Mouse (Mus musculus) C2C12 (cell line): Measurements from ENCODE around the gene Rai14. TPM values are rescaled to one million over a fixed set of nuclear protein-coding genes. Genes with fewer than 3 reads are reported as not detected.

Experiments used
- H3K27me3 ChIP-seq: one replicate; pipeline ENCODE4 v1.6.1; 2011; ENCODE audit not compliant: control insufficient read depth, insufficient read depth, insufficient read length
- H3K36me3 ChIP-seq: one replicate; pipeline ENCODE4 v1.6.1; 2011; ENCODE audit not compliant: control insufficient read depth, insufficient read depth
- H3K4me3 ChIP-seq: one replicate; pipeline ENCODE4 v1.5.1; 2011; ENCODE audit warnings: mild to moderate bottlenecking, control low read depth; ENCODE audit not compliant: poor library complexity, insufficient read depth, severe bottlenecking
- H3K79me2 ChIP-seq: one replicate; pipeline ENCODE4 v1.6.1; 2011; ENCODE audit not compliant: control insufficient read depth, insufficient read depth
- H3K79me3 ChIP-seq: one replicate; pipeline ENCODE4 v1.6.1; 2011; ENCODE audit warnings: low read depth, control low read depth
- H3ac ChIP-seq: one replicate; pipeline ENCODE3; 2011; ENCODE audit warnings: low read depth; ENCODE audit not compliant: control insufficient read depth, insufficient read length
- CEBPB ChIP-seq: IDR thresholded peaks from one replicate; pipeline ENCODE4 v1.6.1; 2011; ENCODE audit warnings: low read depth, mild to moderate bottlenecking, control low read depth, moderate library complexity
- CTCF ChIP-seq: IDR thresholded peaks from one replicate; pipeline ENCODE4 v1.5.1; 2011; ENCODE audit not compliant: control insufficient read depth, insufficient read depth, insufficient read length
- FOSL1 ChIP-seq: IDR thresholded peaks from one replicate; pipeline ENCODE4 v1.8.0; 2011; ENCODE audit warnings: mild to moderate bottlenecking, low read length; ENCODE audit not compliant: poor library complexity, insufficient read depth, severe bottlenecking
- MAX ChIP-seq: IDR thresholded peaks from one replicate; pipeline ENCODE4 v1.6.1; 2011; ENCODE audit warnings: mild to moderate bottlenecking, control low read depth
- MYOD1 ChIP-seq: IDR thresholded peaks from one replicate; pipeline ENCODE4 v1.6.1; 2011; ENCODE audit warnings: low read depth; ENCODE audit not compliant: control insufficient read depth, insufficient read length
- MYOG ChIP-seq: IDR thresholded peaks from one replicate; pipeline ENCODE4 v1.6.1; 2011; ENCODE audit not compliant: control insufficient read depth, insufficient read length; ENCODE audit errors: extremely low read depth
- USF1 ChIP-seq: IDR thresholded peaks from one replicate; pipeline ENCODE4 v1.6.1; 2011; ENCODE audit warnings: low read depth, mild to moderate bottlenecking, control low read depth, moderate library complexity
- polyA plus RNA-seq: library from polyadenylated mRNA; unstranded; fragments of >200 nt; fragmentation: generic; extraction: Trizol; gene quantifications from one replicate; pipeline ENCODE4 v1.2.1, GENCODE M21; 2012; ENCODE audit warnings: missing spikeins

Gene Rai14
- polyA plus RNA-seq, 1 experiment, result 55.1 TPM

DNA sequence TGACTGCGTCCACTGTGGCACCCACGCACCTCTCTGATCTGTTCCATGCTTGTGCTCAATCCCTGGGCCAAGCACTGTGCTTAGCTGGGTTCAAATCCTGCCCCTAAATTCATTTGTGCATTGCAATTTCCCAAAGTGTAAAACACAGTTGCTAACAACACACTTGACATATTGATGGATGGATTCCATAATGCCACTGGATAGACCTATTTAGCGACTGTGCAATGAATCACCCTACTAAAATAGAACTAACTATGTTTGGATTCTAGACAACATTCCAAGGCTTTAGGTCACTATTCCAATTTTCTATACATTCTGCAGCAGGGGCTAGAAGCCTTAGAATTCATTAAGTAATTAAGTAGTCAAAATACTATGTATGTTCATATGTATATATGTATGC, 73.7 kb downstream of the Rai14 start:
- no peak overlapping the region for H3ac ChIP-seq
- peaks cover 74% of the 10 kb centered on the region for H3K79me3 ChIP-seq
- H3K27me3 ChIP-seq, result no peaks in the 10 kb centered on the region
- H3K36me3 ChIP-seq, result peaks cover 22% of the 10 kb centered on the region
- TF ChIP-seq USF1 (no peak), MYOD1 (no peak), CTCF (no peak), CEBPB (no peak), FOSL1 (no peak), MAX (no peak), MYOG (no peak)
- no peak overlapping the region for H3K4me3 ChIP-seq
- peaks cover 99% of the 10 kb centered on the region for H3K79me2 ChIP-seq

DNA sequence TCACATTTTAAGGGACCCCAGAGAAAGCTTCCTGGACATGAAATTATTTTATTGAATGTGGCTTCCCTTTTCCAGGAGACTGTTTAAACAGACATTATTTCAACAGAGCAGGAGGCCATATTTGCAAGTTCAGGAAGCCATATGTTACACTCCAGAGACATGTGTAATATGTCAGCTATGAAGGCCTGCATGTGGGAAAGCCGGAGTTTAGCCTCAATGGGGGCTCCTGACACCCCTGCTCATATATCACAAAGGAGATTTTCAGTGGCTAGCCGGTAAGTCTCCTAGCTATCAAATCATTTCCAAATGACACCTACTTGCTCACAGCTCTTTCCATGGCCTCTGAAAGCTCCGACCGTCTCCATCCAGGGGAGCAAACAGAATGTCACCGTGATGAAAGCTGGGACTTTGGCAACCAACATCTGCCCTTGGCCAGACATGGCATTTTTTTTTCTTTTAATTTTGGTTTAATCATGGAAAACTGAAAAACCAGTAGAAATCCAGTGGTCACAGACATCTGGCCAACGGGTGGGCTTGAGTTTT, 77.1 kb downstream of the Rai14 start:
- no peaks in the 10 kb centered on the region for H3K27me3 ChIP-seq
- H3K79me3 ChIP-seq, result peaks cover 54% of the 10 kb centered on the region
- H3K4me3 ChIP-seq, result no peak overlapping the region
- TF ChIP-seq CTCF (no peak), MYOG (no peak), USF1 (no peak), MYOD1 (no peak), FOSL1 (no peak), MAX (no peak), CEBPB (no peak)
- peaks cover 25% of the 10 kb centered on the region for H3K36me3 ChIP-seq
- peaks cover 92% of the 10 kb centered on the region for H3K79me2 ChIP-seq
- no peak overlapping the region for H3ac ChIP-seq

DNA sequence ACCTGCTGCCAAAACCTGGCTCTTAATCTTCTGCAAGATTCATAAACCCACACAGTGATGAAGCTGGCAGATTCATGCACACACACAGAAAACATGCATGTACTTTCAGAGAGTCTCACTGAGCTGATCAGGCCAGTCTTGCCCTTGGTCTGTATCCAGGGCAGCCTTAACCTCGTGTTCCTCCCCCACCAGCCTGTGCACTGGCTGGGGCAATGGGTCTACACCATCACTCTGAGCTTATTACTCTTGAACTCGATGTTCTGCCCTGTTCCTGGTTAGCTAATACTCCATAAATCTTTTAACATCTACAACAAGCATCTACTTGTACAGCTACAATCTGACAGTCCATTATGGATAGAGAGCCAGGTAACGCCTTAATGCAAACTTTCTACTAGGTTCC, 77.6 kb downstream of the Rai14 start:
- H3ac ChIP-seq, result no peak overlapping the region
- no peaks in the 10 kb centered on the region for H3K27me3 ChIP-seq
- peaks cover 87% of the 10 kb centered on the region for H3K79me2 ChIP-seq
- no peak for TF ChIP-seq MYOG
- TF ChIP-seq MYOD1, result no peak
- TF ChIP-seq CTCF, result no peak
- TF ChIP-seq CEBPB, result no peak
- no peak for TF ChIP-seq USF1
- H3K36me3 ChIP-seq, result peaks cover 30% of the 10 kb centered on the region
- H3K79me3 ChIP-seq, result peaks cover 49% of the 10 kb centered on the region
- no peak overlapping the region for H3K4me3 ChIP-seq

DNA sequence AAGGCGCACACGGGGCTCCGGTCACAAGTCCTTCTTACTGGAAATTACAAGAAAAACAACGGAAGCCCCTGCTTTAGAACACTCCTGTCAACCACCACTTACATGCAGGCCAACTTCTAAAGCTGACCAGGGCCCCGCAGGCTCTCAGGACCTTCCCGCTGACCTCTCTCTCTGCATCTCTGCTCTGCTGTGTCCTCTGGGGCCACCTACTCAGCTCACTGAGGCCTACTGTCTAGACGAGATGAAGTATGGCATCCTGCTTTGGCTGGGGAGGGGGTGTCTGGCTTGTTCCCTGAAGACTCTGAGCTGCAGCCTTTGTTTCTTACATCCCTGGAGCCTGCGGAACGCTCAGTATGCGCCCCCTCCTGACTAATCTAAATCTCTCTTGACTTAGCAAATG, 79.3 kb downstream of the Rai14 start:
- Histone ChIP-seq H3K79me2 (peaks cover 73% of the 10 kb centered on the region), H3ac (no peak overlapping the region), H3K36me3 (peaks cover 45% of the 10 kb centered on the region), H3K27me3 (no peaks in the 10 kb centered on the region), H3K4me3 (no peak overlapping the region), H3K79me3 (peaks cover 37% of the 10 kb centered on the region)
- TF ChIP-seq CEBPB (no peak), MAX (no peak), MYOD1 (no peak), CTCF (no peak)

DNA sequence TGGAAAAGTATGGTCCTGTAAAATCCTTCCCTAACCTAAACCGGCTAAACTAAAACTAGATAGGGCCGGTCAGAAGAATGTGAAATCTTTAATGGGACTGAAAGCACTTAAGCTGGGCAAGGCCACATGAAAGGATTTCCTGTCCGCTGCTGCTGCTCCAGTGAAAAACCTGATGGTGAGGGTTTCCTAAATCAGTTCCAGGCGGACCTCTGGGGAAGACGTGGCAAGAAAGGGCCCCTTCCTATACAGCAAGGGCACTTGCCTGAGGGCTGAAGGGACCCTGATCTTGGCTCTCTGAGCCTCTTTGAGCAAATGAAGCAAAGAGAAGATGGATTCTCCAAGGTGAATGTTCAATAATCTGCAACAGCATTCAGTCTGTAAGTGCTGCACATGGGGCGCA, 80.2 kb downstream of the Rai14 start:
- Histone ChIP-seq H3K79me2 (peaks cover 71% of the 10 kb centered on the region), H3K36me3 (peaks cover 53% of the 10 kb centered on the region), H3K79me3 (peaks cover 30% of the 10 kb centered on the region), H3K27me3 (no peaks in the 10 kb centered on the region), H3ac (no peak overlapping the region), H3K4me3 (no peak overlapping the region)
- TF ChIP-seq USF1, result no peak
- TF ChIP-seq CEBPB, result no peak
- no peak for TF ChIP-seq MYOD1
- TF ChIP-seq CTCF, result no peak
- no peak for TF ChIP-seq MAX
- no peak for TF ChIP-seq MYOG
- TF ChIP-seq FOSL1, result no peak

DNA sequence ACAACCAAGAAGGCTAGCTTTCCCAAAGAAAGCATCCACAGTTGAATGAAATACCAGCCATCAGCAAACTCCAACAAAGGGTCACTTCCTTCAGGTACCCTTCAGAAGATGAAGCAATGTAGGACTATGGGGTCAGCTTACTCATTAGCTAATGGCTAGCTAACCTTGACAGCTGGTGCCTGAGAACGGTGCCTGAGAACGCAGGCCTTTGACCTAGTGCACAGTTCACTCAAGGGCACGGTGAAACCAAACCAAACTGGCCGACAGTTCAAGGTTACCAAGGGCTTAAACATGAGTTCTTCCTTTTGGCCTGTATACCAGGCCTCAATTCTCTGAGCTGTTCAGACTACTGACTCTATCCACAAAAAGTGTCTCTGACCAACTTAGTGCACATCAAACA, 81.0 kb downstream of the Rai14 start:
- Histone ChIP-seq H3K79me2 (peaks cover 63% of the 10 kb centered on the region), H3K27me3 (no peaks in the 10 kb centered on the region), H3K79me3 (peaks cover 24% of the 10 kb centered on the region), H3ac (no peak overlapping the region), H3K4me3 (no peak overlapping the region), H3K36me3 (peaks cover 55% of the 10 kb centered on the region)
- TF ChIP-seq MYOG, result no peak
- TF ChIP-seq CTCF, result no peak
- no peak for TF ChIP-seq CEBPB
- no peak for TF ChIP-seq USF1
- no peak for TF ChIP-seq MAX
- no peak for TF ChIP-seq MYOD1
- TF ChIP-seq FOSL1, result no peak
